Mouse (Mus musculus): ENCODE results near the gene Rnf41. TPM values are rescaled to one million over a fixed set of nuclear protein-coding genes. Genes with fewer than 3 reads are reported as not detected.

Gene Rnf41
- total RNA-seq, 2 experiments from 2014 or later, result 68.0 to 76.9 TPM

GRCm38 (mm10) chr10:128382482-128382881 is 29.0 kb upstream of the Rnf41 start:
- no peak for DNase-seq (ENCODE audit: extremely low spot score in 1 of 2, low spot score in 1 of 2)

- no peak for DNase-seq (ENCODE audit: extremely low spot score in 1 of 2, low spot score in 1 of 2)
These were observed 25.6 kb upstream of the Rnf41 start for GRCm38 (mm10) chr10:128385902-128386301.

- DNase-seq (ENCODE audit: extremely low spot score in 1 of 2, low spot score in 1 of 2), result no peak
These were observed 22.5 kb upstream of the Rnf41 start for GRCm38 (mm10) chr10:128388941-128389340.

GRCm38 (mm10) chr10:128389570-128389969 is 21.9 kb upstream of the Rnf41 start:
- DNase-seq (ENCODE audit: extremely low spot score in 1 of 2, low spot score in 1 of 2), result no peak

- no peak for DNase-seq (ENCODE audit: extremely low spot score in 1 of 2, low spot score in 1 of 2)
These were observed 21.1 kb upstream of the Rnf41 start for GRCm38 (mm10) chr10:128390366-128390765.

DNA sequence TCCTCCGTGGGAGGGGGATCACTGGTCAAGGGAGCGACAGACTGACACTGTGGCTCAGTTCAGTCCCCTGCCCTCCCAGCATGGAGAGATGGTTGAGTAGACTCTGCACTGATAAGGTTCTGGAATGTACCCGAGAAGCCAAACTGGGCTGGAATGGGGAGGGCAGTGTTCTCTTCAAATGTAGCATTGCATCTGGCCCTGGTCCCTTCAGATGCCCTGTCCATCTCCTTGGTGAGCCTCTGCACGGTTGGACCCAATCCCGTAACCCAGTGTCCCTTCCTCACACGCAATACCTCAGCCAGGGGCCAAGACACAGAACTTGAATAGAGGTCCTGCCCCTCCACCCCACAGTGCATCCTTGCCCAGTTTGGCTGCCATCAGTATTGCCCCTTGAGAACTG is 19.6 kb upstream of the Rnf41 start:
- no peak for DNase-seq (ENCODE audit: extremely low spot score in 1 of 2, low spot score in 1 of 2)

DNA sequence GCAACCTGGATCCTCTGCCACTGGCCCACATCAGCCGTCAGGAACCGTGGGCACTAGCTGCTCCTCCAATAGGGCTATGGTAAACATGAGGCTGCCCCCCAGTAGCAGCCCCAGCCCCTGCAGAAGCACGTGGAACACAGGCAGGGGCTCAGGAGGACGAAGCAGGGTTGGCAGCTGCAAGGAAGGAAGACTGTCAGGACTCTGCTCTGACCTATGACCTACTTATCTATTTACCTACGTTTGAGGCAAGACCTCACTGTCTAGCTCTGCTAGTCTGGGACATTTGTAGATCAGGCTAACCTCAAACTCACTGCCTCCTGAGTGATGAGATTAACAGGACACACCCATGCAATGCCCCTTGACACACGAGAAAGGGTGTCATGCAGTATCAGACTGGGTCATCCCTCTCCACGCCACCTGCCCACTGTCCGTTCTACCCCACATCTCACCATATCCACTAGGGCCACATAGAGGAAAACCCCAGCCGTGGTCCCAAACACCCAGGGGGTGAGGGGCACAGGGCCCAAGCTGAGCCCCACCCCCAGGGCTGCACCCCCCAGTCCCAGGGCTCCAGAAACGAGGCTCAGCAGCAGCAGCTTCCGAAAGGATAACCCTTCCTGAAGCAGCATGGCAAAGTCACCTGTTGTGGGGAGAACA is 15.3 kb upstream of the Rnf41 start:
- no peak for DNase-seq (ENCODE audit: extremely low spot score in 1 of 2, low spot score in 1 of 2)

- DNase-seq (ENCODE audit: extremely low spot score in 1 of 2, low spot score in 1 of 2), result no peak
These were observed 14.7 kb upstream of the Rnf41 start for GRCm38 (mm10) chr10:128396716-128397264.

GRCm38 (mm10) chr10:128397466-128397865 is 14.0 kb upstream of the Rnf41 start:
- no peak for DNase-seq (ENCODE audit: extremely low spot score in 1 of 2, low spot score in 1 of 2)

GRCm38 (mm10) chr10:128400338-128400737 is 11.1 kb upstream of the Rnf41 start:
- DNase-seq (ENCODE audit: extremely low spot score in 1 of 2, low spot score in 1 of 2), result no peak

DNA sequence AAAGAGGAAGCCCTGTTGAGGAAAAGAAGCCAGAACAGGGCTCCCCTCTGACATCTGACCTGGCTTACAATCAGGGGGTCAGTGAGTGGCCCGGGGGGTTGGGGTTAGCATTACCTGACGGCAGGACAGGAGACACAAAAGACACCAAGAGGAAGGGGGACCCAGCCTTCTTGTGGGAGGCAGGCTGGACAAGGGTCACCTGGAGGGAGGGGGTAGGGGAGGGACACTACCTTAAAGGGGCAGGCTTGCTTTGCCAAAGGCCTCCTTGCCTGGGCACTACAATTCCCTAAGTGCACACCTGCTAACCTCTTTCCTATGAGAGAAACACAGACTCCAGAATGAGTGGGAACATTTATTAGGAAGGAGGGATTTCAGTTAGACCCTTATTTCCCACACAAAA is 10.4 kb upstream of the Rnf41 start, which contains the start of gene Slc39a5:
Gene Slc39a5 (minus strand): TSS at position 174 of the 400 bp plus-strand sequence.
- no peak for DNase-seq (ENCODE audit: extremely low spot score in 1 of 2, low spot score in 1 of 2)

DNA sequence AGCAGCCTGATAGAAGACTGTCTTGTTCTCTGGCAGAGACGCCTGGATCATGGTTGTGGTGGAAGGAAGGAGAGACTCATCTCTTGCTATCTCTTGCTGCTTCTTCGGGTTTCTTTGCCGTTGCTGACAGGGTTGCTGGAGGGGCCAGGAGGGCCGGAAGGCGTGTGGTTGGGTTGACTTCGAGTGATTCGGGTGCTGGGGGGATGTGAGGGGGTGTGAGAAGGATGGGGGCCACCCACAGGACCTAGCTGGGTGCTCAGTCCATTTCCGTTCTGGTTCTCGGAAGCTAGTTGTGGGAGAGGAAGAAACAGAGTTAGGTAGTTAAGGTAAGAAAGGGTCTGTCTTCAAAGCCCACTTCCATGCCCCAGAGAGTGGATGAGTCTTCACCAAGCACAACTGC is 9.8 kb upstream of the Rnf41 start:
- DNase-seq (ENCODE audit: extremely low spot score in 1 of 2, low spot score in 1 of 2), result no peak

GRCm38 (mm10) chr10:128403931-128404330 is 7.5 kb upstream of the Rnf41 start:
- no peak for DNase-seq (ENCODE audit: extremely low spot score in 1 of 2, low spot score in 1 of 2)

- peak in 1 of 2 experiments; percentile 35 for DNase-seq (ENCODE audit: extremely low spot score in 1 of 2, low spot score in 1 of 2)
These were observed 2.6 kb upstream of the Rnf41 start for GRCm38 (mm10) chr10:128408591-128409535.

DNA sequence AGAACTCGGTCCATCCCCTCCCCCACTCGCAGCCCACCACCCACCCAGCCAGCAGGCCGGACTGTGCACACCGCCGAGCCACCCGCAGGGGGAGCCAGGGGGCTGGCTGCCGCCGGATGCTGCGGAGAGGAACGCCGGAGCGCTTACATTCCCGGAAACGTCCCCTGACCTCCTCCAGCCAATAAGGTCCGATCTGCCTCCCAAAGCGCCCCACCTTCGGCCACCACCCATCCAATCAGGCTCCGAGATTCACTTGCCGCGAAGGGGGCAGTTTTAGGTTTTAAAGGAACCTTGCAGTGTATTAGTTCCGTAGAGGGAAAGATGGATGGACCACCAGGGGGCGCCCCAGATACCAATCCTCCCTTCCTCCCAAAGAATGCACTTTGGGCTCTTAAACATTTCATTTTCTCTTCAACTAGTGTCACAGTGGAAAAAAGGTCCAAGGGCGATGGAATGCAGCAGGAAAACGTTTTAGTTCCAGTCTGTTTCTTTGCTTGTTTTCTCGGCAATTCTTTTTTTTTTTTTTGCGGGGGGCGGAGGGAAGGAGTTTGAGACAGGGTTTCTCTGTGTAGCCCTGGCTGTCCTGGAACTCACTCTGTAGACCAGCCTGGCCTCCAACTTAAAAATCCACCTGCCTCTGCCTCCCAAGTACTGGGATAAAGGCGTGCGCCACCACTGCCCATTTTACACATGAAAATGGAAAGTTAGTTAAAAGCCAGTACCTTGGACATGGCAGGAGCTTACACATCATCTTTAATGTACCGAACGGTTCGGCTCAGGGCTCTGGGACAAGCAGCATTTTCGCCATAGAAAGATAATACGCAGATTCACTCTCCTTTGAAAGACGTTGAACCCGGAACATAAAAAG is 1.5 kb upstream of the Rnf41 start:
- peak; percentile 94 to 99 for DNase-seq (ENCODE audit: extremely low spot score in 1 of 2, low spot score in 1 of 2)

DNA sequence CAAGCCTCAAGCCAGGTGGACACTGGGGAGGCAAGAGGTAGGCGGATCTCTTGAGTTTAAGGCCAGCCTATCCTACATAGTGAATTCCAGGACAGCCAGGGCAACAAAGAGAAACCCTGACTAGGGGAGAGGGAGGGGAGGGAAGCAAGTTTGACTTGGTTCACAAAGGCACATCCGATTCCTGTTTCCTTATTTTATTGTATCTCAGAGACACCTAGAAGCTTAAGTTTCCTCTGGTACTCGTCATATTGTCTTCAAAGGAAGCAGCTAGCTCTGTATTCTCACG is 954 bp upstream of the Rnf41 start:
- DNase-seq (ENCODE audit: extremely low spot score in 1 of 2, low spot score in 1 of 2), result no peak

DNA sequence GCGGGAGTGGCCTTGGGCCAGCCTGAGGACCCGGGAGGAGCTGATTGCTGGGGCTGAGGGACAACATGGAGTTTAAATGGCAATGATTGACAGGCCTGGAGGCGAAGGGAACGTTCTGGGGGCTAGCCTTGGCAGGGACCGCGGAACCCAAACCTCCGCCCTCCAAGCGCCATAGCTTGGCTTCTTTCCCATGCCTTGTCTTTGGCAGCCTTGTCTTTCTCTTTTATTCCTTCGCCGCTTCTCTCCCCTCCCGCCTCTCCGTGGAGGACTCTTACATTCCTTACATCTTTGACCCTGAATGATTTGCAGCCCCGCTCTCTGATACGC is 561 bp downstream of the Rnf41 start:
- DNase-seq (ENCODE audit: extremely low spot score in 1 of 2, low spot score in 1 of 2), result no peak

DNA sequence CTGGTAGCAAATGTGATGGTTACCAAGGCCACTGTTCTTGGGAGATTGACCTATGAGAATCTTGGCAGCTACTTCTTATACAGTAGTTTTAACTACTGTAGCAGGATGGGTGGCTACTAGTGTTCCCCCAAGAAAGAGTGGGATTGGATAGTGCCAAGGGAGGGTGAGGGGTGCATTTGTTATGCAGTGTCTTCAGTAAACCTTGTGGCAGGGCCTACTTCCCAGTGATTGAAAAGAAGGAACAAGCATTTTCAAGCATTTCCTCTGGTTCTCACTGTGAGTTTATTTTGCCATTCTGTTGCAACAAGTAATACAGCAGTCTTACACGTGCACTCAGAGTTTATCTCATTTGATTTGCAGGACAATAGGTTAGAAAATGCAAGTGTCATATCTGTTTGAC is 1.1 kb downstream of the Rnf41 start:
- no peak for DNase-seq (ENCODE audit: extremely low spot score in 1 of 2, low spot score in 1 of 2)

DNA sequence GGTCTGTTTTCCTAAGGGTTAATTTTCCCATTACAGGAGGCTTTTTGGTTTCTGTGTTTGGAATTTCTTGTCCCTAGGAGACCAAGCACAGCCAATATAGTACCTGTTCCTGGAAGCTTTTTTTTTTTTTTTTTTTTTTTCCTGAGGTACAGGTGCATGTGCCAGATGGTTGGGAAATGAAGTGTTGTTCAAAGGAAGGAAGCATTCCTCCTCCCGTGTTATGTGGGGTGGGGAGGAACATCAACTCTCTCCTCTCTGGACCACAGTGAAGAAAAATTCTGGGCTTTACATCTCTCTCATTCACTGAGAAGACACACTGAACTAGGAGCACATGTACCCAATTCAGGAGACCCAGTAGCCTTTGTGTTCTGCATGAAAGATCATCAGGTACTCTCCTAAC is 1.6 kb downstream of the Rnf41 start:
- no peak for DNase-seq (ENCODE audit: extremely low spot score in 1 of 2, low spot score in 1 of 2)

- DNase-seq (ENCODE audit: extremely low spot score in 1 of 2, low spot score in 1 of 2), result no peak
These were observed 3.4 kb downstream of the Rnf41 start for GRCm38 (mm10) chr10:128414848-128415247.

DNA sequence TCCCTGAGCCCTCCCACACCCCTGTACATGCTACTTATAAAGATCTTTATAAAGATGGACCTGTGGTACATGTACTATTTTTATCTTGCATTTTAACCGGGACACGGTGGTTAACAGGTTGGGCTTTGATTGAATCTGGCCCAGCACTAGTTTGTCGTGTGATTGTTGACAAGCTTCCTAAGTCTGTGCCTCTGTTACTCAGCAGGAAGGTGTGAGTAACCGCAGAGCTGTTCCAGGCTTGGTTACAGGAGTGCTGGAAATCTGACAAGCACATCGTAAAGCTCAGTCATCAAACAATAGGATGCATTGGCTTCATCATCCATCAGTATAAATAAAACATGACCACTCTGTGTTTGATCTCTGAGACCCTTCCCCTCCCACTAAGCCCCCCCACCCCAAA is 11.0 kb downstream of the Rnf41 start:
- no peak for DNase-seq (ENCODE audit: extremely low spot score in 1 of 2, low spot score in 1 of 2)
